Mouse (Mus musculus): ENCODE measurements at regions not wholly inside any gene's neighbourhood (a gene's known extent, or its start where the extent isn't known, plus 50 kb on each side); places are given as distances from the start of the nearest gene placed in this dataset.

DNA sequence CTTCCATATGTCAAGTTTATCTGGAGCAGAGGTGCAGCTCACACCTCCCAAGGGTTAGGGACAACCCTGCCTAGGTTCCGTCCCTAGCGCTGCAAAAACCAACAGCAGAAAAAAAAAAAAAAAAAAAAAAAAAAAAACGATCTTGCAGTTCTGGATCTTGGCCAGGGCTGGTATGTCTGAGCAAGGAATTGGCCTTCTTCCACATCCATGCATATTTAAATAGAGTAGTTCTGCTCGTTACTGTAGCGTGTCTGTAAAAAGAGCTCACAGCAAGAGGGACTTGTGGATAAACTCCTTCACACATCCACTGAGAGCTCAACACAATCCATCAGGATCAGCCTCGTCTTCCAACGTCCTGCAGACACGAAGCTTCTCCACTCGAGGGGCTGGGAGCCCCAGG is 639.4 kb upstream of the Adam5 start:
- peak in 1 of 2 experiments; percentile 16 for DNase-seq (ENCODE audit: low spot score in 2 of 2)

DNA sequence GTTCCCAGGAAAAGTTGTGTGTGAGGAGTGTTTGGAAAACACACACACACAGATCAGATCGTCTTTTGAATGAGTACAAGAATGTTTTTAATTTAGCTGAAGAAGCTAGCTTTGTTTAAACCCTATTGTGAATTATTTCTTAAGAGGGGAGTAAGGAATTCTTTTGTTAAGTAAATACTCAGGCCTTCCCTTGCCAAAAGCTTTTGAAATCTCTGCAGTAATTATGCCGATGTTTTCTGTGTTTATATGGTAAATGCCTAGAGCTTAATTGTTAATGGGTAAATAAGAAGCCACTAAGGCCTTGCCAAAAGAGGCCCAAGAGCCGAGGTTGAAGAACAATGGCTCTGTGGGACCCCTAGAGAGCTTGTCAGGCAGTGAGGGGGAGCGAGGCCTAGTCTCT is 638.3 kb upstream of the Adam5 start:
- DNase-seq (ENCODE audit: low spot score in 2 of 2) = no peak
- intact Hi-C loops (cut with DNase I) = no loop called here

More for the DNA sequence above, 639.4 kb upstream of the Adam5 start:
- intact Hi-C loops (cut with DNase I) = no loop called here

DNA sequence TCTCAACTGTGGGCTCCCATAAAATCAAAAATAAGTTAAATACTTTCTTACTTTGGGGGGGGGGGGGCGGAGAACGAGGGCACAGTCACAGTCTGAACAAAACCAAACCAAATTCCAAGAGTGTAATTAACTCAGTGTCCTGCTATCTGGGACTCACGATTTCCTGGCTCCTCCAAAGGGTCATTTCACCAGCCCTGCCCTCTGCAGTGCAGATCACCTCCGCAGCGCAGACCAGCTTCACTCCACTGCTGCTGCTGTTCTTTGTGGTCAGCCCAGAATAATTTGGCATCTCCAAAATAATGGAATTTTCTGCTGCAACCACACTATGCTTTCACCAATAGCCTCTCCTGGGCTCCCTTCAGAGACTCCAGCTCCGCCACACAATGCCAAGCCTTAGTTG is 631.5 kb upstream of the Adam5 start:
- intact Hi-C loops (cut with DNase I) = no loop called here
- DNase-seq (ENCODE audit: low spot score in 2 of 2) = no peak

DNA sequence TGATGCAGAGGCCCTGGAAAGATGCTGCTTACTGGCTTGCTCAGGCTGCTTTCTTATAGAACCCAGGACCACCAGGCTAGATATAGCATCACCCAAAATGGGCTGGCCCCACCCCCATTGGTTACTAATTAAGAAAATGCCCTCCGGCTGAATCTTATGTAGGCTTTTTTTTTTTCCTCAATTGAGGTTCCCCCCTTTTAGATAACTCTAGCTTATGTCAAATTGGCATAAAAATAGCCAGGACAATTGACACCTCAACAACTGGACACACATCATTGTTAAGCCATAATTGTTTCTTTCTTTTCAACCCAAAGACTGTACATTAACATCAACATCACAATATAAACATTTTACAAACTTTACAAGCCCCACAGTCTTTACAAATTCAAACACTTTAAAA is 630.8 kb upstream of the Adam5 start:
- no peak for DNase-seq (ENCODE audit: low spot score in 2 of 2)
- intact Hi-C loops (cut with DNase I) = no loop called here

DNA sequence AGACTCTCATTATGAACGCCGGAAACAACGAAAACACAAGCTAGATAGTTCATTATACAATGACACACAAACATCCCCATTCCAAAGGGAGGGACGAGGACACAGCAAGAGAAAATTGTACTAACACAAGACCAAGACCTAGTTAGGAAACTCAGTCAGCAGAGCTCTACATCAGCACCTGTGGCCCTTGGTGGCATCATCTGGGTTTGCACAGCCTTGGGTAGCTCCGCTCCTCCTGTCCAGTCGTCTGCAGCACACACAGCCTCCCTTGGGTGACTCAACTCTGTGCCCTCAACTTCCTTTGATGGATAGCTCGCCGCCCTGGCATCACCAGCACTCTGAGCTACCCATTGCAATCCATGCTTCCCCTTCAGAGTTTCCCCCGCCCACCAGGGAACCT is 629.7 kb upstream of the Adam5 start:
- intact Hi-C loops (cut with DNase I) = no loop called here
- no peak for DNase-seq (ENCODE audit: low spot score in 2 of 2)

DNA sequence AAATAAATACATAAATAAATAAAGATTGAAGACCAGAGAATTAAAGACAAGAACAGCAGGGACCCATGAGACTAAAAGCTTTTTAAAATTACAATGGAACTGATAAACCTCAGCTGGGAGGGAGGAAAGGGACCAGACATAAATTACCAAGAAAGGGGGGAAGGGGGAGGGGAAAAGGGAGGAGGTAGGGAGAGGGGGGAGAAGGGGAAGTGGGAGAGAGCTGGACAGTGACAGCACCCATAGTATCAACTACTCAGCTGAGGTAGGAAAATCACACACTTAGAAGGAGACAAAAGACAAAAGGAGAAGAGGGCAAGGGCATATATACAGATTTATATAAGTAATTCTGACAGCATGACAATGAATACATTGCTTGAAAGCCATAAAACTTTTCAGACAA is 626.4 kb upstream of the Adam5 start:
- intact Hi-C loops (cut with DNase I) = no loop called here
- DNase-seq (ENCODE audit: low spot score in 2 of 2) = no peak

DNA sequence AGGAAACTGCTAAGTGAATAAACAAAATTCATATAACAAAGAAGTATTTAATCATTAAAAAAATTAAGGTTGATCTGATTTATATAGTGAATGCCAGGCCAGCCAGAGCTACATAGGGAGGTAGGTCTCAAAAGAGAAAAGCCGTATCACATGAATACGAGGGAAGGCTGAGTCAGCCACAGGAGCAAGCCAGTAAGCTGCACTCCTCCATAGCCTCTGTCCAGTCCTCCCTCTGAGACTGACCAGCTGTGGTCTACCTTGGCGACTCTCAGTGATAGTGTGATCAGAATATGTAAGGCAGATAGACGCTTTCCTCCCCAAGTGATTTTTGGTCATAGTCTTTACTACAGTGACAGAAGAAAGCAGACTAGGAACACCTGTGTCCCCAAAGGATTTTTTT is 625.4 kb upstream of the Adam5 start:
- intact Hi-C loops (cut with DNase I) = no loop called here
- DNase-seq (ENCODE audit: low spot score in 2 of 2) = no peak

DNA sequence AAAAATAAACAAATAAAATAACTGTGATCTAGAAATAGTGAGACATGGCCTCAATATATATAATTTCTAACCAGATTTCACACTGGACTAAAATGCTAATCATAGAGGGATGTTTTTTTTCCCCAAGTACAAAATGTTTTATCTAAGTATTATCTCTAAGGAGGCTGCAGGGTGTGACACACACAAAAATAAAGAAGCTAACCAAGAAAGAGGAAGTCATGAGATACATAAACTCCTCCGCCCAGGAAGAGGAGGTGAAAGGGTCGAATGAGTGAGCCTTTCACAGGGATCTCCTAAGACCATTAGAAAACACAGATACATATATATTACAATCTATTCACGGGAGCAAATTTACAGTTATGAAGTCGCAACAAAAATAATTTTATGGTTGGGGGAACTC is 623.7 kb upstream of the Adam5 start:
- DNase-seq (ENCODE audit: low spot score in 2 of 2) = no peak
- intact Hi-C loops (cut with DNase I) = no loop called here

DNA sequence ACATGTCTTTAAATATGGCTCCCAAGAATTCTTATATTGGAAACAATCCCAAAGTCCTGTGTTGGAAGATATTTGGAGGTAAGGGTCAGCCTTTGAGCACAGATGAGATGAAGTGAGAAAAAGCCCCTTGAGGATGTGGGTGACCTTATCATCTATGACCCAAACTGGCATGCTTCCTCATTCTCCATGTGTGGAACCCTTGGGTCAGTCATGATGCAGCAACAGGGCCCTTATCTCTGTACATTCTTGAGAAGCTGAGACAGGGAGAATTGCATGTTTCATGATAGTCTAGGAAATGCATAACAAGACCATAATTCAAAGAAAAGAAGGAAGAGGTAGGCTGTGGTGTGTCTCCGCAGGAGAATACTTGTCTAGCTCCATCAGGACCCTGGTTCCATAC is 621.8 kb upstream of the Adam5 start:
- intact Hi-C loops (cut with DNase I) = no loop called here
- no peak for DNase-seq (ENCODE audit: low spot score in 2 of 2)

DNA sequence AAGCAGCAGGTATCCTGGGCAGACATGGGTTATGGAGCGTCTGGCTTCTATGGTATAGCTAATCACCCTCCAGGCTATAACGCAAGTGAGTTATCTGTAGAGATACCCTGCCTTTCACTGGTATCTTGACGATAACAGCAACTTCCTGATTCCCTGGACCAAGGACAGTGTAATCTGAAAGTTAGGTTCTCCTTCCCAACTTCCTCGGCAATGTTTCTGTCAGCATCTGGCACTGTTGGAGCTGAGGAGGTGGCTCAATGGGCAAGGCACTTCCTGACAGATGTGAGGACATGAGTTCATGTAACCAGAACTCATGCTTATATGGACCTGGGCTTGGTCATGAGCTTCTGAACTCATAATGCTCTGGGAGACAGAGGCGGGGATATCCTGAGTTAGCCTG is 620.9 kb upstream of the Adam5 start:
- intact Hi-C loops (cut with DNase I) = no loop called here
- no peak for DNase-seq (ENCODE audit: low spot score in 2 of 2)

DNA sequence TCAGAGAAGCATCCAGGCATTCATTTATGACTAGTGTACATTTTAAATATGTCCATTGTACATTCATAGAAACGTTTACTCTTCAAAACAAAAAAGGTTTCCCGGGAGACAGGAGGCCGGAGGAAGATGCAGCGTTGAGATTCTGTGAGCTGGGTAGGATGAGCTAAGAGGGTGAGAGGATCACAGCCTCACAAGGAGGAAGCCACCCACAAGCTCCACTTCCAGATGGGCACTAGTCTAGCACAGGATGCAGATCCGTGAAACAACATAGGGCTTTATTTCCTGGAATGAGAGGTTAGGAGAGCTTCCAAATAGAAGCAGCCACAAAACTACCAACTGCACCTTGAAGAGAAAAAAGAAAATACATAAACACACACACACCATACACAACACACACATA is 619.4 kb upstream of the Adam5 start:
- intact Hi-C loops (cut with DNase I) = no loop called here
- DNase-seq (ENCODE audit: low spot score in 2 of 2) = no peak

DNA sequence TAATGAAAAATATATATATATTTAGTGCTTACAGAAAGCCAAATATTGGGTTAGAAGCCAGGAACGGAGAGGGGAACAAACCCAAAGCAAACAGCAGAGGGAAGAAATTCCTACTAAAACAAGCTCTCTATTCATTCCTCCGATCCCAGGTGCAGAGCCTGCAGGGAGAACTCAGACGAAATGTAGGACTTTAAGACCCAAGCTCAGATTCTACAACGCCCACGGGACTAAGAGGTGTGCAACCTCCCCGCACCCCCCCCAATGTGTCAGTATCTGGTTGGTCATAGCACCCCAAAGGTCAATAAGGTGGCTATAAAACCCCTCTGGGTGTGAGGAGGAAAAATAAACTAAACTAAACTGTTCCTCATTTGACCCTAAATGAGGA is 616.9 kb upstream of the Adam5 start:
- no peak for DNase-seq (ENCODE audit: low spot score in 2 of 2)
- intact Hi-C loops (cut with DNase I) = no loop called here

DNA sequence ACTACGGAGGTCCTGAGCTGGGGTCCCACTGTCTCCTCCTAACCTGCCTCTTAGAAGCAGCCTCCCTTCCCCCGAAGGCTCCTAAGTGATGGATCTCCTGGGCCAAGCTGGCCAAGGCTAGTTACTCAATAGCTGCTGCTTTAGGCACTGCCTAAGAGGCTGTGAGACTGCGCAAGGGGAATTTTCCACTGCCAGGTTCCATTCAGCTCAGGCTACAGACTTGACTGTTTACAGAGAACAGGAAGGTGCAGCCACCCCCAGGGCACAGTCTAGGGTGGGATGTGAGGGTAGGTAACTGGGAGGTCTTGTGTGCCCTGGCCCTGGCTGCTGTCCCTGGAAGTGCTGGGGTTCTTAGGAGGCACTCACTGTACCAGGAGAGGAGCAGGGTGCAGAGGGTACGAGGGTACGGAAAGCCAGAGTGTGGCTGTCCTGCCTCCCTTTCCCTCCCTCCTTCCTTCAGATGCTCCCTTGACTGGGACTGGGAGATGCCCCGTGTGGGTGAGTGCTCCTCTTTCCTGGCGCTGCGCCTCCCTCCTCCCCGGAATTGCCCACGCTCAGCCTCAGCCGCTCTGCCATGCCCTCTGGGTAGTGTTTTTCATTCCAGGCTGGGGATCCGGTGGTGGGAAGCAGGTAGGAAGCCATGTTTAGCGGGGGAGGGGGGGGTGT is 616.4 kb upstream of the Adam5 start:
- intact Hi-C loops (cut with DNase I) = no loop called here
- DNase-seq (ENCODE audit: low spot score in 2 of 2) = peak; percentile 30 to 34

DNA sequence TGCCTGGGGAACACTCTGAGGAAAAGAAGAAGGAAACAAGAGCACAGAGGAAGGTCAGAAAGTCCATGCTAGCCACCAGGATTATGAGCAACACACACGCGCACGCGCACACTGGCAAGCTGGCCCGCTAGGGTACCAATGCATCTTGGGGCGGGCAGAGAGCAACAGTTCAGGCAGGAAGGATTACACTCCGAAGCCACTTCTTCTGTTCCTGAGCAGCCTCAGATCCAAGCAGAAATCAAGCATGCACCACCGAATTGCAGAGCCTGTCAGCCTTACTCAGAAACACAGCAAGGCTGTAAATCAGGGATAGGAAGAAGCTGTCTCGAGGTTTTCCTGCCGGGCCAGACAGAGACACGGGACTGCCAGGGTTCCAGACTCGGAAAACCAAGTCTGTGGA is 615.8 kb upstream of the Adam5 start:
- intact Hi-C loops (cut with DNase I) = no loop called here

DNA sequence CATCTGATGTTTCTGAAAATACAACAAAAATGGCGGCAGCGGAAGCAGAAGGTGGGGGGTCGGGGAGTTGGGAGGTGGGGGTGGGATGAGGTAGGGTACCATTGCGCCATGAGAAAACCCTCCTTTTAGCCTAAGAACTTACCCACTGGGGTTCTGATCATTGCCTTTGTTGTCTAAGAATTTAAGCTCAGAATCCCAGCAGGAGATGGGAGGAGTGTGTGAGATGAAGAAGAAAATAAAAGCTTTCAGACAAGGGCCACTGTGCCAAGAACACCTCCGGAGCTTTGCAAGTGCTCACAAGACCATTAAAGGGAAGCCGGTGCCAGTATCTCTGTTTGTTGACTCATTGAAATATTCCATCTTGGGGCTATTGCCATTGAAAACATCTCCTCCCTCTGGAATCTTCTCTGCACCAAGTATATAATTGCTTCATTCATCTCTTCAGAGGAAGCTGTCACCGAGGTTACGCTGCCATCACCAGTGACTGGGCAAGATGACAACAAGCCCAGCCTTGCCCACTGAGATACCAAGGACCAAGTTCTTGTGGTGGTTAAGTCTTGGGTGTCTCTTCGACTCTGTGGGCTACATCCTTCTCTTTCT is 614.0 kb upstream of the Adam5 start:
- intact Hi-C loops (cut with DNase I) = no loop called here
- DNase-seq (ENCODE audit: low spot score in 2 of 2) = no peak

More for the DNA sequence above, 615.8 kb upstream of the Adam5 start:
- no peak for DNase-seq (ENCODE audit: low spot score in 2 of 2)

DNA sequence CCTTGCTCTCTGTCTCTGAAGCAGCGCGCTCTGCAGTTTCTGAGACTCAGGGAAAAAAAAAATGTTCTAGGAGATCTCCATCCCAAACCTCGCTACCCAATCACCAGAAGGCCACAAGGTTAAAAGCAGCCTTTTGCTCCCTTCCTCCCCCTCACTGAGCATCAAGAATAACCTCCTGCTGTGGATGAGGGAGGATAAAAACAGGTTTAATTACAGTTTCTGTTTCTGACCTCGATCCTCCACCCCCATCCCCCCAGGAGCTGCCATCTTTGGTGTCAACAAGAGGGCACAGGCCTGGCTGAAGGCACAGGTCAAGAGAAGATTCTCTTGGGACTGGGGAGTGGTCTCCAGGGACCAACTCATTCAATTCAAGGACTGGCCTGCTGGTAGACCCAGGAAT is 613.0 kb upstream of the Adam5 start:
- DNase-seq (ENCODE audit: low spot score in 2 of 2) = no peak
- intact Hi-C loops (cut with DNase I) = no loop called here

DNA sequence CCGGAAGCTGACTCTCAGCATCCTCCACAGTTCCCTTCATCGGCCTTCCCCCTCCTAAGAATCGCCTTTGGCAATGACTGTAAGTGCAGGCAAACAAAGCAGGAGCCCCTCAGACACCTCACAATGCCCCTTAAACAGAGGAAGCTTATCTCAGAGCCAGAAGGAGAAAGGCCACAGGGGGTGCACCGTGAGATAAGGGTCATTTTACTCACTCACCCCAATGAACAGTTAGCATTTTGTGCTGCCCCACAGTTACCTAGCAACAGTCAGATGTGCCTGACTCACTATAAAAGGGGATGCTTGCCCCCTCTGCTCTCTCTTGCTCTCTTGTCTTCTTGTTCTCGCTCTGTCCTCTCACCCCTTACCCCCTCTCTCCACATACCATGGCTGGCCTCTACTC is 606.4 kb upstream of the Adam5 start:
- intact Hi-C loops (cut with DNase I) = no loop called here
- no peak for DNase-seq (ENCODE audit: low spot score in 2 of 2)

DNA sequence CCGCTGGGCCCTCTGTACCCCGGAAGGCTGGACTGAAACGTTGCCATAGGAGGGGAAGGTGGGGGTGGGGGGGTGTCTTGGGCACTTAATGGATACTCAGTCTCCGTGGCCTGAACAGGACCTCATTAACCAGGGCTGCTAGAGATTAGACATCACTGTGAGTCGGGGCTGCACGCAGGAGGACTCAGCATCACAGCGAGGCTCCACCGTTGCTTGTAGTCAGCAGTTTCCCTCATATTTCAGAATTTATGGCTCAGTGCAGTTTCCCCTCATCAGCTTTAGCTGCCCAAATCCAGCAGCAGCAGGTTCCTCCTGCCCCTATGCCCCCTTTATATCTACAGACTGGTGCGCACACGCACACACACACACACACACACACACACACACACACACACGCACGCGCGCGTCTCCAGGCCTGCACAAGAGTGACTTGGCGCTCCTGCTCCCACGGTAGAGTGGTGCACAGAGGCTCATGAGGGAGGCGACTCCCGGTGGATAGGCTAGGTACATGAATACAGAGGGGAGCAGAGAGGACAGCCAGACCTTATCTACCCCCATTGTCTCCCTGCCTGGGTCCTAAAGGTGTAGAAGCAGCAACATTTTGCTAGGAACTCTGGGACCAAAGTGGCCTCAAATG is 605.8 kb upstream of the Adam5 start:
- no peak for DNase-seq (ENCODE audit: low spot score in 2 of 2)
- intact Hi-C loops (cut with DNase I) = no loop called here

DNA sequence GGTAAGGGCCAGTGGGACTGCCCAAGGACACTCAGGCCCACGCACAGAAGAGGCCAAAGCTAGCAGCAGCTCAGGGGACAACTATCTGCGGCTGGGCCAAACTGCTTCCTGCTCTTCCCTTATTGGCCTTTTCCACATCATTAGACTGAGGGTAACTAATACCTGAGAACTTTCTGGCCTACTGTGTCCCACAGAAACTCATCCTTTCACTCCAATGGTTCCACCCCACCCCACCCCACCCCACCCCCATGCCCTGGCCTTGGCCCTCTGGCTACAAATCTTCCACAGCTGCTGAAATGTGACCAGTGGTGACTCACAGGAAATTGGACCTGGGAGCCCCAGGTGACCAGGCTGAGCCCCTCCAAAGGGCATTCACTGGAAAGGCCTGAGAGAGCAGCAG is 604.6 kb upstream of the Adam5 start:
- no peak for DNase-seq (ENCODE audit: low spot score in 2 of 2)

DNA sequence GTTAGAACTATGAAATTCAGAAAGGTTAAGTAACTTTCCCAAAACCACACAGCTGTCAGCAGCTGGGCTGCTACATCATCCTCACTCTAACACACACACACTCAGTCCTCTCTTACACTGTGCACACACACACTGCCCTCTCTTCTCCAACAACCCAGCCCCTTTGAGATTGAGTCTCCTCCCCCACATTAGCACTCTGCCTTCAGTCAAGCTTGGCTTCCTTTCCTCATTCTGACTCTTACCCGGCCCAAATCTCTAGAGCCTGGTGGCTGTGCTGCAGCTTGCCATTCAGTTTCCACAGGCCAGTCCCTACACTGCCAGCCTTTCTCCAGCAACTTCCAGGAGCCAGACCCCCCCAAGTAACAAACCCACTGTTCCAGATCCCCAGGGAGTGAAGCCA is 602.0 kb upstream of the Adam5 start:
- DNase-seq (ENCODE audit: low spot score in 2 of 2) = no peak
- intact Hi-C loops (cut with DNase I) = no loop called here

More for the DNA sequence above, 604.6 kb upstream of the Adam5 start:
- intact Hi-C loops (cut with DNase I) = no loop called here

DNA sequence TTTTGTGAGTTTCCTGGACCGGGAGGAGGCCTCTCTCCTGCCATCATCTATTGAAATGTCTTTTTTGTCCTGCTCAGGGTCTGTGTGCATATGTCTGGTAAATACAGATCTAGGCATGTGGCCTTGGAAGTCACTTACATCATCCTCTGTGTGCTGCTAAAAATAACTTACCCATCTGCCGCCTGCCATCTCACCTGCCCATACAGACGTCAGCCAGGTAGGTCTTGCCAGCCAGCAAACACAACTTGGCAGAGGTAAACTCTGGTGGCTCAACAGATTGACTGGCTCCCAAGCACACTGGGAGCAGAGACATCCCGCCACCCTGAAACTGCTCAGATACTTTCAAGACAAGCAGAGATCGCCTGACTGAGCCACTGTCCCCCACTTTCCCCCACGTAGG is 597.3 kb upstream of the Adam5 start:
- no peak for DNase-seq (ENCODE audit: low spot score in 2 of 2)
- intact Hi-C loops (cut with DNase I) = no loop called here

DNA sequence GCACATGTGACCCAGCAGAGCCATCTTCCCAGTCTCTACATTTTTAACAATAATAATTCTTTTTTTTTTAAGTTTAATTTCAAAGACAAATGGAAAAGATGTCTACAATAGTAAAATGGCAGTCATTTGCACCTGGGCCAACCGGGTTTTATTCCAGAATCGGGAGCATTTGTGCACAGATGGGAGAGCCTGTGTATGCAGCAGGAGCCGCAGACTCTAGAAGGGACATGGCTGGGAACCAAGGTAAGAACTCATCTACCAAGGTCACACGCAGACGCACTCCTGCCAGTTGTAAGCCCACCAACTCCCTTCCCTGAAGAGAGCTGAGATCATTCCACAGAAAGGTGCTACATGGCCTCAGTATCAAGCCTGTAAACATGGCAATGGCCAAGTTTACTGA is 586.4 kb upstream of the Adam5 start:
- intact Hi-C loops (cut with DNase I) = no loop called here
- DNase-seq (ENCODE audit: low spot score in 2 of 2) = no peak
